Mouse (Mus musculus) heart, adult 2 months (tissue): ENCODE data around the gene Stpg3. TPM values are rescaled to one million over a fixed set of nuclear protein-coding genes. Genes with fewer than 3 reads are reported as not detected.
"Not testable (repeated sequence)": the region's sequence is repeated elsewhere in the genome, so short reads cannot be mapped to it uniquely, and the experiment has no call there.

Experiments used
- DNase-seq, 2 experiments: peaks; one replicate each; pipeline ENCODE4 v3.0.0; 2021
- H3K27ac ChIP-seq: fragments of 200-600 bp; 2 replicates; pipeline ENCODE4 v1.8.1; 2022
- H3K27me3 ChIP-seq: fragments of 200-500 bp; 2 replicates; pipeline ENCODE4 v1.6.1; 2012; ENCODE audit warnings: mild to moderate bottlenecking, low read length, inconsistent platforms, mixed read lengths; ENCODE audit not compliant: control insufficient read depth, insufficient read depth
- H3K36me3 ChIP-seq: fragments of 200-500 bp; 2 replicates; pipeline ENCODE4 v1.6.1; 2012; ENCODE audit warnings: low read length, inconsistent platforms; ENCODE audit not compliant: control insufficient read depth, insufficient read depth
- H3K4me1 ChIP-seq: fragments of 200-500 bp; 2 replicates; pipeline ENCODE4 v1.6.1; 2011; ENCODE audit warnings: low read length; ENCODE audit not compliant: control insufficient read depth, insufficient read depth
- H3K4me3 ChIP-seq: fragments of 200-600 bp; 2 replicates; pipeline ENCODE4 v1.8.1; 2022
- H3K79me2 ChIP-seq: fragments of 200-500 bp; replicated peaks from 2 replicates; pipeline ENCODE4 v1.6.1; 2012; ENCODE audit warnings: mild to moderate bottlenecking, inconsistent platforms, low read length, moderate library complexity, mixed read lengths; ENCODE audit not compliant: control insufficient read depth, insufficient read depth
- H3K9ac ChIP-seq: fragments of 200-500 bp; 2 replicates; pipeline ENCODE4 v1.6.1; 2012; ENCODE audit warnings: low read depth, mild to moderate bottlenecking, control low read depth, inconsistent platforms, low read length, mixed read lengths
- CTCF ChIP-seq: fragments of 200-600 bp; IDR thresholded peaks from 2 replicates; pipeline ENCODE4 v1.8.1; 2022; ENCODE audit warnings: antibody characterized with exemption, mild to moderate bottlenecking, moderate library complexity
- EP300 ChIP-seq: fragments of 200-500 bp; IDR thresholded peaks from 2 replicates; pipeline ENCODE4 v1.6.1; 2011; ENCODE audit warnings: low read depth, low read length, control low read depth; ENCODE audit not compliant: insufficient read depth
- POLR2A ChIP-seq: fragments of 200-500 bp; IDR thresholded peaks from 2 replicates; pipeline ENCODE4 v1.6.1; 2011; ENCODE audit warnings: mild to moderate bottlenecking, low read depth, low read length, control low read depth; ENCODE audit not compliant: insufficient read depth
- WGBS: fragments of 180-500 bp; shearing (Covaris S2); methylation state at CpG from one replicate; pipeline ENCODE4 v1.1.7; 2018; 5-methylcytosine and 5-hydroxymethylcytosine counted together
- intact Hi-C: fragments of 180-260 bp; cut with DNase I; formaldehyde crosslinking; loops from one replicate; pipeline ENCODE4 v1.15.1; 2025
- polyA plus RNA-seq: library from polyadenylated mRNA; depleted of rRNA; stranded (reverse); fragments of >200 nt; gene quantifications from 2 replicates; pipeline ENCODE4 v1.2.3, GENCODE M21; 2012
- total RNA-seq, 2 experiments: library from RNA; stranded (reverse); gene quantifications; 2 replicates each; pipeline ENCODE4 v1.2.3; 2021

Gene Stpg3
- total and polyA plus RNA-seq, 3 experiments = not detected

DNA sequence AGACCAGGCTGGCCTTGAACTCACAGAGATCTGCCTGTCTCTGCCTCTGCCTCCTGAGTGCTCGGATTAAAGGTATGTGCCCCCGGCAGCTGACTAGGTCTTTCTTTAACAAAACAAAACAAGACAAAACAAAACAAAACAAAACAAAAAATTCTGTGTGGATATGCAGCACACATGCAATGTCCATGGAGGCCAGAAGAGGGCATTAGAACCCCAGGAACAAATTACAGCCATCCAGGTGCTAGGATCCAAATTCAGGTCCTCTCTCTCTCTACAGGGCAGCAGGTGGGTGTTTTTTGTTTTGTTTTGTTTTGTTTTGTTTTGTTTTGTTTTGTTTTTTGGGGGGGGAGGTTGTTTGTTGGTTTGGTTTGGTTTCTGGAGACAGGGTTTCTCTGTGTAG, 44.5 kb upstream of the Stpg3 start:
- peaks cover 3% of the 10 kb centered on the region for H3K4me1 ChIP-seq
- TF ChIP-seq EP300 (no peak), CTCF (peak; percentile 73)
- H3K27me3 ChIP-seq = no peaks in the 10 kb centered on the region
- H3K4me3 ChIP-seq = no peak overlapping the region
- peaks cover 2% of the 10 kb centered on the region; the same call in 1 of the 2 replicates for H3K36me3 ChIP-seq
- 53% methylated on average over 2 of the region's 2 CpGs for WGBS
- no peak overlapping the region for H3K9ac ChIP-seq
- DNase-seq = no peak
- H3K79me2 ChIP-seq = no peaks in the 10 kb centered on the region
- no peak overlapping the region for H3K27ac ChIP-seq
- intact Hi-C loops = loop anchor here (2.0 to 10.0 kb wide), 2 partner anchors 34 to 134 kb away; no protein-coding TSS in a partner anchor

DNA sequence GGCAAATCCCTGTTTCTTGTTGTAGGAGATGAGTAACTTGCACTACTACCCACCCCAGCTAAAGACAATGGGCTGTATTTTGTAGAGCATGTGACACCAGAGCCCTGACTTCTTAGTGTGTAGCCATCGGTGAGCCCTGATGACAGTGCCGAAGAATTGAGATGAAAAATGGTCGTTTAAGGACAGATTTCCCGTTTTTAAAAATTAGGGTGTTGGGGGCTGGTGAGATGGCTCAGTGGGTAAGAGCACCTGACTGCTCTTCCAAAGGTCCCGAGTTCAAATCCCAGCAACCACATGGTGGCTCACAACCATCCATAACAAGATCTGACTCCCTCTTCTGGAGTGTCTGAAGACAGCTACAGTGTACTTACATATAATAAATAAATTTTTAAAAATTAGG, 42.8 kb upstream of the Stpg3 start:
- 85% methylated on average over 5 of the region's 5 CpGs for WGBS
- DNase-seq, H3K27me3 ChIP-seq: not testable (repeated sequence)

GRCm38 (mm10) chr2:25256443-25257109, 42.1 kb upstream of the Stpg3 start:
- H3K27me3 ChIP-seq, H3K4me1 ChIP-seq, H3K79me2 ChIP-seq, H3K4me3 ChIP-seq, H3K36me3 ChIP-seq, H3K27ac ChIP-seq, DNase-seq: not testable (repeated sequence)
- 52% methylated on average over 12 of the region's 12 CpGs for WGBS
- H3K9ac ChIP-seq = 0 out of 2 replicates have a peak overlapping the region, but pooled peaks have one; percentile 23
- intact Hi-C loops = loop anchor here (10.0 kb wide), 1 partner anchor 132 kb away; no protein-coding TSS in a partner anchor
- peak; percentile 58 for TF ChIP-seq CTCF

More for the DNA sequence above, 42.8 kb upstream of the Stpg3 start:
- not testable (repeated sequence) for H3K79me2 ChIP-seq, H3K4me3 ChIP-seq, H3K27ac ChIP-seq, H3K4me1 ChIP-seq, H3K36me3 ChIP-seq, H3K9ac ChIP-seq
- intact Hi-C loops = loop anchor here (10.0 kb wide), 1 partner anchor 132 kb away; no protein-coding TSS in a partner anchor

- Histone ChIP-seq H3K9ac (peak within 1 kb of the TSS; percentile 89), H3K79me2 (no peaks in the 10 kb centered on the region), H3K4me3 (peak within 1 kb of the TSS; percentile 98), H3K27ac (peak within 1 kb of the TSS; percentile 91), H3K36me3 (peaks cover 2% of the 10 kb centered on the region; the same call in 1 of the 2 replicates), H3K27me3 (no peaks in the 10 kb centered on the region), H3K4me1 (peaks cover 3% of the 10 kb centered on the region)
- WGBS = under 1% methylated on average over 39 of the region's 39 CpGs
- intact Hi-C loops = loop anchor here (1.0 to 10.0 kb wide), 5 partner anchors 17 to 131 kb away; partner anchors contain the start of genes Anapc2, Man1b1 and Ssna1
- TF ChIP-seq CTCF (no peak), POLR2A (peak; percentile 80), EP300 (peak; percentile 90)
- DNase-seq = peak; percentile 88 to 93
These were observed 40.9 kb upstream of the Stpg3 start, which contains the start of gene Tmem203 for GRCm38 (mm10) chr2:25255284-25255779. Tmem203 (plus strand) TSS chr2:25255439.

DNA sequence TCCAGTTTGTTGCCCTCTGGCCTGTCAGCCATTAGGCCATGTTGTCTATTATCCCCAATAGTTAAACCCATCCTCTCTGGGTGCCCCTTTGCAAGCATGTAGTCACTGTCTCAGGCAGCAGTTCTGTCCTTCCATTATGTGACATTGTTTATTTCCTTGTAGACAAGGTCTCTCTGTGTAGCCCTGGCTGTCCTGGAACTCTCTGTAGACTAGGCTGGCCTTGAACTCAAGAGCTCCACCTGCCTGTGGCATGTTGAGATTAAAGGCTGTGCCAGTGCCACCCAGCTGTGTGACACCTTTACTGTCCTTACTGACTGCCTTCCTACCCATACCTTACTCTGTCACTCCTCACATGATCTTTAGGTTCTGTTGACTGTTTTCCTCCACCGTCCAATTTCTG, 37.9 kb upstream of the Stpg3 start:
- intact Hi-C loops = loop anchor here (10.0 kb wide), 1 partner anchor 128 kb away; no protein-coding TSS in a partner anchor
- 90% methylated on average over 1 of the region's 1 CpGs for WGBS
- TF ChIP-seq POLR2A (no peak), CTCF (peak; percentile 50), EP300 (no peak)
- Histone ChIP-seq H3K27ac (no peak overlapping the region), H3K4me3 (no peak overlapping the region), H3K9ac (no peak overlapping the region), H3K4me1 (peaks cover 3% of the 10 kb centered on the region), H3K79me2 (no peaks in the 10 kb centered on the region), H3K36me3 (peaks cover 2% of the 10 kb centered on the region; the same call in 1 of the 2 replicates), H3K27me3 (no peaks in the 10 kb centered on the region)
- no peak for DNase-seq

GRCm38 (mm10) chr2:25246183-25247072, 32.0 kb upstream of the Stpg3 start, which contains the start of gene AL732309.1:
AL732309.1 (minus strand) TSS chr2:25246863.
- no peaks in the 10 kb centered on the region for H3K79me2 ChIP-seq
- intact Hi-C loops = no loop called here
- no peak within 1 kb of the TSS for H3K9ac ChIP-seq

More at GRCm38 (mm10) chr2:25246183-25247072, 32.0 kb upstream of the Stpg3 start, which contains the start of gene AL732309.1:
- Histone ChIP-seq H3K36me3 (no peaks in the 10 kb centered on the region), H3K27me3 (peaks cover 5% of the 10 kb centered on the region; the same call in 1 of the 2 replicates), H3K27ac (no peak within 1 kb of the TSS), H3K4me3 (no peak within 1 kb of the TSS), H3K4me1 (no peaks in the 10 kb centered on the region)
- WGBS = 86% methylated on average over 10 of the region's 10 CpGs
- TF ChIP-seq EP300 (no peak), CTCF (no peak), POLR2A (no peak)
- no peak for DNase-seq
